Mouse (Mus musculus): ENCODE measurements around the gene Rasl12.

- TF ChIP-seq CTCF (conservative IDR thresholded peaks at IDR 0.05; ENCODE audit: low read length): no peak
- TF ChIP-seq POU5F1 (IDR thresholded peaks at IDR 0.05; ENCODE audit: borderline replicate concordance, low read length): no peak
- no peak for TF ChIP-seq NANOG (IDR thresholded peaks at IDR 0.05; ENCODE audit: borderline replicate concordance, low read length)
These were observed 19.4 kb downstream of the Rasl12 start for GRCm38 (mm10) chr9:65417738-65418137.
